Comparison of ENCODE assay signal across 8 mouse cellular contexts in the genomic region with DNA sequence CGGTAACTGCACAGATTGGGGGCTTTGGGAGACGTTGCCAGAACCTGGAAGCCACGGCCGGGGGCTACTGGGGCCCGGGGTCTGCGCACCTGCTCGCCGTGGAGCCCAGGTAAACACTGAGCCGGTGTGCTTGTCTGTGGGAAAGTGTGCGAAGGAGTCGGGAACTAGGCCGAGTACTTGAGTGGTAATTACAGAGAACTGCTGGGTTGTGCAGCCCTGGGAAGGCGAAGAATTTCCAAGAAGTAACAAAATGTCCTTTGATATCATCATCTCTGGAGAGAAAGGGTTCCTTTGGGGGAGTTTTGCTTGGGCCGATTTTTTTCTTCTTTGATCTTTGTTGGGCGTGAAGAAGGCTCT. TPM values are rescaled to one million over a fixed set of nuclear protein-coding genes. Genes with fewer than 3 reads are reported as not detected.
DNase-seq lines count a peak whose midpoint lies in the region; ATAC-seq and TF ChIP-seq lines count a peak whose summit lies in the region.

No protein-coding gene starts in this region.

- H3K9ac ChIP-seq in heart, embryonic 16.5 days (ENCODE audit: low read length) = peak overlapping the region; percentile 77
- peak overlapping the region; percentile 95 for H3K9ac ChIP-seq in ES-E14 (ENCODE audit: insufficient read depth, low read depth, low read length, poor library complexity, severe bottlenecking)
- H3K9ac ChIP-seq in hindbrain, embryonic 13.5 days = peak overlapping the region; percentile 65
- H3K9ac ChIP-seq in midbrain, embryonic 13.5 days (replicated peaks) = peak overlapping the region; percentile 55

- DNase-seq in heart, postnatal 25 days (ENCODE audit: low spot score) = no peak
- DNase-seq in ES-E14 (ENCODE audit: low read depth, low spot score) = no peak
- DNase-seq in cerebellum, adult 8-10 months = no peak

- WGBS in heart, embryonic 16.5 days = 18% methylated on average over 15 of the region's 15 CpGs
- WGBS in hindbrain, embryonic 13.5 days = 22% methylated on average over 15 of the region's 15 CpGs
- 17% methylated on average over 15 of the region's 15 CpGs for WGBS in midbrain, embryonic 13.5 days

- peaks cover 14% of the 10 kb centered on the region for H3K4me1 ChIP-seq in heart, embryonic 16.5 days (ENCODE audit: control insufficient read depth, insufficient read depth, low read length)
- H3K4me1 ChIP-seq in ES-E14 (ENCODE audit: control insufficient read depth in 2 of 2, insufficient read depth in 2 of 2, low read length in 2 of 2, poor library complexity in 1 of 2) = peaks cover 4 to 18% of the 10 kb centered on the region in 2 experiments; a peak in 1 of 4 replicates
- H3K4me1 ChIP-seq in hindbrain, embryonic 13.5 days (replicated peaks) = peaks cover 18% of the 10 kb centered on the region
- peaks cover 19% of the 10 kb centered on the region for H3K4me1 ChIP-seq in midbrain, embryonic 13.5 days (replicated peaks)

- H3K27me3 ChIP-seq in heart, embryonic 16.5 days (ENCODE audit: control insufficient read depth, insufficient read depth, low read length) = peaks cover 19% of the 10 kb centered on the region
- H3K27me3 ChIP-seq in hindbrain, embryonic 13.5 days = peaks cover 76% of the 10 kb centered on the region
- H3K27me3 ChIP-seq in midbrain, embryonic 13.5 days = peaks cover 63% of the 10 kb centered on the region

- in situ Hi-C loops in ES-E14 (cut with MboI; ENCODE audit: low sequenced_read_pairs in 2 of 2, unreplicated experiment in 2 of 2) = no loop called here

- ATAC-seq in heart, embryonic 16.5 days (replicated peaks; ENCODE audit: extremely low read depth, insufficient read depth, low FRiP score) = no peak
- no peak for ATAC-seq in hindbrain, embryonic 13.5 days (ENCODE audit: low FRiP score)
- ATAC-seq in midbrain, embryonic 13.5 days = no peak; the same call in 1 of the 2 replicates
- no peak for ATAC-seq in monocyte, adult 5-6 weeks (replicated peaks; ENCODE audit: insufficient number of reproducible peaks, low FRiP score, low TSS enrichment, poor library complexity, severe bottlenecking)
- no peak for ATAC-seq in megakaryocyte progenitor cell, adult 5-6 weeks (replicated peaks; ENCODE audit: poor library complexity)

- H3K4me3 ChIP-seq in heart, embryonic 16.5 days (ENCODE audit: low read length) = peak overlapping the region; percentile 73
- peak overlapping the region; percentile 71 to 81 for H3K4me3 ChIP-seq in ES-E14 (ENCODE audit: insufficient read depth in 1 of 2, low read depth in 1 of 2, low read length in 2 of 2, poor library complexity in 1 of 2, severe bottlenecking in 1 of 2)
- peak overlapping the region; percentile 44 for H3K4me3 ChIP-seq in hindbrain, embryonic 13.5 days
- H3K4me3 ChIP-seq in midbrain, embryonic 13.5 days (replicated peaks) = peak overlapping the region; percentile 45

- no peak overlapping the region for H3K27ac ChIP-seq in heart, embryonic 16.5 days (ENCODE audit: low read length)
- peak overlapping the region; percentile 79 for H3K27ac ChIP-seq in ES-E14 (ENCODE audit: insufficient read depth, low read depth, low read length, poor library complexity, severe bottlenecking)
- no peak overlapping the region for H3K27ac ChIP-seq in hindbrain, embryonic 13.5 days
- no peak overlapping the region for H3K27ac ChIP-seq in midbrain, embryonic 13.5 days

- intact Hi-C loops in heart, postnatal 25 days (cut with DNase I) = no loop called here

- no peaks in the 10 kb centered on the region for H3K36me3 ChIP-seq in heart, embryonic 16.5 days (ENCODE audit: control insufficient read depth, insufficient read depth)
- peaks cover 31% of the 10 kb centered on the region for H3K36me3 ChIP-seq in ES-E14 (ENCODE audit: control insufficient read depth, insufficient read depth, low read length, poor library complexity, severe bottlenecking)
- H3K36me3 ChIP-seq in hindbrain, embryonic 13.5 days = no peaks in the 10 kb centered on the region
- no peaks in the 10 kb centered on the region for H3K36me3 ChIP-seq in midbrain, embryonic 13.5 days

- peak overlapping the region; percentile 96 for H3K4me2 ChIP-seq in heart, embryonic 16.5 days (ENCODE audit: low read depth, low read length)
- peak overlapping the region; percentile 84 for H3K4me2 ChIP-seq in hindbrain, embryonic 13.5 days
- peak overlapping the region; percentile 80 for H3K4me2 ChIP-seq in midbrain, embryonic 13.5 days (replicated peaks)

- H3K9me3 ChIP-seq in heart, embryonic 16.5 days (replicated peaks; ENCODE audit: control insufficient read depth, low read length) = no peaks in the 10 kb centered on the region
- no peaks in the 10 kb centered on the region for H3K9me3 ChIP-seq in ES-E14 (ENCODE audit: control insufficient read depth, insufficient read depth, low read depth, low read length)
- no peaks in the 10 kb centered on the region for H3K9me3 ChIP-seq in hindbrain, embryonic 13.5 days
- no peaks in the 10 kb centered on the region for H3K9me3 ChIP-seq in midbrain, embryonic 13.5 days

TF ChIP-seq in ES-E14, 5 proteins besides CTCF, POLR2A, EP300 and RAD21:
- TF ChIP-seq CHD2 (IDR thresholded peaks at IDR 0.05; ENCODE audit: low read depth, low read length) (no peak), MAFK (IDR thresholded peaks at IDR 0.05; ENCODE audit: insufficient read depth, low read depth, low read length) (no peak), ZC3H11A (IDR thresholded peaks at IDR 0.05; ENCODE audit: borderline replicate concordance, low read depth, low read length) (no peak), HCFC1 (IDR thresholded peaks at IDR 0.05; ENCODE audit: borderline replicate concordance, insufficient read depth, low read length) (no peak), ZNF384 (IDR thresholded peaks at IDR 0.05; ENCODE audit: low read depth, low read length) (no peak)
TF ChIP-seq in ES-E14: peak in this region for 0.

RNA-seq across cellular contexts. Expression of gene Gpr157, which starts 38.0 kb away (rescaled TPM):
- polyA plus RNA-seq in heart, embryonic 16.5 days (2015; fragmentation: Nextera tagmentation; extraction: Ambion mirVana) = 4.3 and 4.5 TPM in 2 replicates
- total RNA-seq in heart, postnatal 25 days (2021) = 10 to 100 TPM; 34.8 to 37.8 TPM
- 0.58 and 0.71 TPM in 2 replicates for total RNA-seq in ES-E14 (2012; rRNA removed)
- 0.29 and 0.43 TPM in 2 replicates for polyA plus RNA-seq in hindbrain, embryonic 13.5 days (2015; fragmentation: Nextera tagmentation; extraction: Ambion mirVana)
- 0.15 and 0.26 TPM in 2 replicates for polyA plus RNA-seq in midbrain, embryonic 13.5 days (2015; fragmentation: Nextera tagmentation; extraction: Ambion mirVana)
- 0.19 to 0.39 TPM (median 0.32 TPM) in 3 replicates for total RNA-seq in monocyte, adult 5-6 weeks (2017)
- total RNA-seq in megakaryocyte progenitor cell, adult 5-6 weeks (2015) = 0.89 and 1.6 TPM in 2 replicates
- total RNA-seq in megakaryocyte progenitor cell, adult 5-6 weeks (2017) = 1.7 and 1.9 TPM in 2 replicates

RNA-seq across cellular contexts. Expression of gene H6pd, which starts 40.3 kb away (rescaled TPM):
- 11.4 and 14.6 TPM in 2 replicates for polyA plus RNA-seq in heart, embryonic 16.5 days (2015; fragmentation: Nextera tagmentation; extraction: Ambion mirVana)
- total RNA-seq in heart, postnatal 25 days (2021) = 10 to 100 TPM; 39.8 to 45.4 TPM
- total RNA-seq in ES-E14 (2012; rRNA removed) = 17.6 and 19.0 TPM in 2 replicates
- 2.4 and 2.7 TPM in 2 replicates for polyA plus RNA-seq in hindbrain, embryonic 13.5 days (2015; fragmentation: Nextera tagmentation; extraction: Ambion mirVana)
- 1.7 and 1.9 TPM in 2 replicates for polyA plus RNA-seq in midbrain, embryonic 13.5 days (2015; fragmentation: Nextera tagmentation; extraction: Ambion mirVana)
- total RNA-seq in monocyte, adult 5-6 weeks (2017) = 19.1 to 35.1 TPM (median 21.1 TPM) in 3 replicates
- total RNA-seq in megakaryocyte progenitor cell, adult 5-6 weeks (2015) = 14.6 and 15.5 TPM in 2 replicates
- 24.9 and 27.9 TPM in 2 replicates for total RNA-seq in megakaryocyte progenitor cell, adult 5-6 weeks (2017)

Comparison
In these comparisons a context has a peak if more than half of its experiments do, and no peak if none do; other contexts are left out.
1. RNA of gene Gpr157, which starts 38.0 kb away (total RNA-seq): 34.8 to 37.8 TPM in heart, postnatal 25 days; 0.89 to 1.9 TPM in megakaryocyte progenitor cell, adult 5-6 weeks, 0.58 to 0.71 TPM in ES-E14 and 0.19 to 0.39 TPM in monocyte, adult 5-6 weeks; every median in the first group is over 10 times any median in the second.
2. Peak in every context shown above with its lines, with median percentiles within 50 percentile points of each other: H3K4me2 ChIP-seq, H3K4me3 ChIP-seq and H3K9ac ChIP-seq.